14 mouse cellular contexts compared by ENCODE assay signal in the genomic region with DNA sequence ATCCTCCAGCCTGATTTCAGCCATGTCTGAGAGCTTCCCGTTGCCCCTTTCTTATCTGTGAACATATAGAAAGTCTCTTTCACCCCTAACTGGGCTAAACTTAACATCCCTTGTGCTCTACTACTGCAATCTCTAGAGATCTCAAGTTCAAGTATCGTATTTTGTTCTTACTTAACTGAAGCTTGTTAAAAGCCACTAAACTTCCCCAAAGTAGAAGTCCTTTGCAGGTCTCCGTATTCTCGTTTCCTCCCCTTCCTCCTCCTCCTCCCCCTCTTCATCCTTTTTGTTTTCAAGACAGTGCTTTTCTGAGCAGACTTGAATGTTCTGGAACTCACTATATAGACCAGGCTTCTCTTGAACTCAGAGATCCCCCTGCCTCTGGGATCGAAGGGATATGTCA. TPM values are rescaled to one million over a fixed set of nuclear protein-coding genes. Genes with fewer than 3 reads are reported as not detected.
DNase-seq lines count a peak whose midpoint lies in the region; ATAC-seq and TF ChIP-seq lines count a peak whose summit lies in the region.
"Had no signal": no experiment of that assay in that cellular context is flagged by ENCODE, and none has a peak within 500 bp of the region (broad histone marks: within the 10 kb centered on the region; RNA-seq: fewer than 3 reads in every experiment).

No protein-coding gene starts in this region.

- no peak for TF ChIP-seq POLR2A in embryonic fibroblast, embryonic 13.5 days (IDR thresholded peaks at IDR 0.05; ENCODE audit: low read depth, low read length)

- DNase-seq in heart, adult 11 months: no peak
- DNase-seq in left cerebral cortex, adult 9 months (ENCODE audit: low spot score in 2 of 2): no peak
- no peak for DNase-seq in embryonic facial prominence, embryonic 10.5 days (ENCODE audit: low spot score)
- DNase-seq: cerebellum, adult 2 months had no signal

- no peaks in the 10 kb centered on the region for H3K36me3 ChIP-seq in heart, embryonic 14.5 days (ENCODE audit: control insufficient read depth, insufficient read depth, low read length)
- no peaks in the 10 kb centered on the region for H3K36me3 ChIP-seq in liver, embryonic 16.5 days (ENCODE audit: control insufficient read depth, insufficient read depth)
- no peaks in the 10 kb centered on the region for H3K36me3 ChIP-seq in stomach, embryonic 16.5 days (ENCODE audit: control insufficient read depth, insufficient read depth, low read length)
- no peaks in the 10 kb centered on the region for H3K36me3 ChIP-seq in embryonic facial prominence, embryonic 10.5 days (replicated peaks)
- H3K36me3 ChIP-seq: heart, embryonic 15.5 days; intestine, embryonic 15.5 days; kidney, embryonic 15.5 days; lung, embryonic 15.5 days had no signal

- peaks cover 0 to 11% of the 10 kb centered on the region in 2 experiments; a peak in 1 of 4 replicates for H3K4me1 ChIP-seq in heart, embryonic 14.5 days (ENCODE audit: control insufficient read depth in 2 of 2, insufficient read depth in 2 of 2, low read length in 2 of 2)
- peaks cover 10% of the 10 kb centered on the region for H3K4me1 ChIP-seq in embryonic fibroblast, embryonic 13.5 days (ENCODE audit: control insufficient read depth, insufficient read depth, low read length)
- H3K4me1 ChIP-seq in liver, embryonic 16.5 days (ENCODE audit: control insufficient read depth, low read depth, low read length): peaks cover 3% of the 10 kb centered on the region; the same call in 1 of the 2 replicates
- peaks cover 4% of the 10 kb centered on the region; the same call in 1 of the 2 replicates for H3K4me1 ChIP-seq in stomach, embryonic 16.5 days (ENCODE audit: control insufficient read depth, insufficient read depth, low read length)
- H3K4me1 ChIP-seq in embryonic facial prominence, embryonic 10.5 days: peaks cover 9% of the 10 kb centered on the region
- H3K4me1 ChIP-seq: intestine, embryonic 15.5 days had no signal

- H3K9ac ChIP-seq in heart, embryonic 14.5 days (ENCODE audit: low read length): no peak overlapping the region
- no peak overlapping the region for H3K9ac ChIP-seq in liver, embryonic 16.5 days (ENCODE audit: low read depth, low read length)
- H3K9ac ChIP-seq in stomach, embryonic 16.5 days (ENCODE audit: low read length): no peak overlapping the region
- H3K9ac ChIP-seq: heart, embryonic 15.5 days; hindbrain, embryonic 14.5 days; intestine, embryonic 15.5 days; kidney, embryonic 15.5 days; lung, embryonic 15.5 days had no signal

- H3K4me2 ChIP-seq in heart, embryonic 14.5 days (ENCODE audit: low read length): peak overlapping the region; percentile 40
- H3K4me2 ChIP-seq in liver, embryonic 16.5 days (ENCODE audit: low read depth, low read length): peak overlapping the region; percentile 44
- peak overlapping the region; percentile 31 for H3K4me2 ChIP-seq in stomach, embryonic 16.5 days (ENCODE audit: low read depth, low read length)
- H3K4me2 ChIP-seq: hindbrain, embryonic 14.5 days had no signal

- 0 out of 4 replicates have a peak overlapping the region, but pooled peaks of 1 of the 2 experiments have one; percentile 0 for H3K27ac ChIP-seq in heart, embryonic 14.5 days (replicated peaks in 1 of 2; ENCODE audit: control insufficient read depth in 1 of 2, insufficient read depth in 1 of 2, low read depth in 2 of 2, low read length in 2 of 2)
- H3K27ac ChIP-seq in embryonic fibroblast, embryonic 13.5 days (ENCODE audit: insufficient read depth, low read length): peak overlapping the region; percentile 93
- peak overlapping the region; percentile 59; the same call in 1 of the 2 replicates for H3K27ac ChIP-seq in liver, embryonic 16.5 days (ENCODE audit: low read length)
- peak overlapping the region; percentile 84; the same call in 1 of the 2 replicates for H3K27ac ChIP-seq in stomach, embryonic 16.5 days (ENCODE audit: low read length)
- no peak overlapping the region for H3K27ac ChIP-seq in embryonic facial prominence, embryonic 10.5 days (replicated peaks)
- H3K27ac ChIP-seq: heart, embryonic 15.5 days; hindbrain, embryonic 14.5 days; lung, embryonic 15.5 days had no signal

- no peak for ATAC-seq in heart, embryonic 14.5 days (ENCODE audit: insufficient number of reproducible peaks, insufficient read depth, low FRiP score, low read depth)
- ATAC-seq in liver, embryonic 16.5 days (ENCODE audit: low read depth): no peak; the same call in 1 of the 2 replicates
- ATAC-seq in stomach, embryonic 16.5 days (ENCODE audit: insufficient read depth, low FRiP score): no peak

- WGBS in heart, embryonic 14.5 days: 45% methylated on average over 5 of the region's 5 CpGs
- 11% methylated on average over 5 of the region's 5 CpGs for WGBS in liver, embryonic 16.5 days (ENCODE audit: insufficient replicate concordance)
- WGBS in stomach, embryonic 16.5 days: 54% methylated on average over 5 of the region's 5 CpGs
- 55% methylated on average over 5 of the region's 5 CpGs for WGBS in embryonic facial prominence, embryonic 10.5 days

- H3K27me3 ChIP-seq in heart, embryonic 14.5 days (ENCODE audit: control insufficient read depth, insufficient read depth, low read length): no peaks in the 10 kb centered on the region
- H3K27me3 ChIP-seq in liver, embryonic 16.5 days (ENCODE audit: control insufficient read depth, insufficient read depth, low read depth, low read length): no peaks in the 10 kb centered on the region
- H3K27me3 ChIP-seq in stomach, embryonic 16.5 days (ENCODE audit: control insufficient read depth, insufficient read depth, low read length): no peaks in the 10 kb centered on the region
- no peaks in the 10 kb centered on the region for H3K27me3 ChIP-seq in embryonic facial prominence, embryonic 10.5 days (replicated peaks; ENCODE audit: low read depth, poor library complexity, severe bottlenecking)
- H3K27me3 ChIP-seq: heart, embryonic 15.5 days; intestine, embryonic 15.5 days; lung, embryonic 15.5 days; Patski had no signal

- no peak overlapping the region for H3K4me3 ChIP-seq in heart, embryonic 14.5 days (ENCODE audit: control insufficient read depth in 1 of 2, insufficient read depth in 1 of 2, low read depth in 1 of 2, low read length in 2 of 2)
- H3K4me3 ChIP-seq in embryonic fibroblast, embryonic 13.5 days (ENCODE audit: insufficient read depth, low read length): peak overlapping the region; percentile 27
- peak overlapping the region; percentile 31; the same call in 1 of the 2 replicates for H3K4me3 ChIP-seq in liver, embryonic 16.5 days (ENCODE audit: low read depth, low read length)
- H3K4me3 ChIP-seq in stomach, embryonic 16.5 days (replicated peaks; ENCODE audit: low read length): peak overlapping the region; percentile 1
- no peak overlapping the region for H3K4me3 ChIP-seq in embryonic facial prominence, embryonic 10.5 days
- H3K4me3 ChIP-seq: heart, embryonic 15.5 days; intestine, embryonic 15.5 days; kidney, embryonic 15.5 days; lung, embryonic 15.5 days had no signal

- no peak for TF ChIP-seq CTCF in embryonic fibroblast, embryonic 13.5 days (IDR thresholded peaks at IDR 0.05; ENCODE audit: borderline replicate concordance, insufficient read depth, low read length)

- H3K9me3 ChIP-seq in heart, embryonic 14.5 days (ENCODE audit: control insufficient read depth, low read length): no peaks in the 10 kb centered on the region
- H3K9me3 ChIP-seq in liver, embryonic 16.5 days (replicated peaks; ENCODE audit: control insufficient read depth, low read length): no peaks in the 10 kb centered on the region
- H3K9me3 ChIP-seq in stomach, embryonic 16.5 days (replicated peaks; ENCODE audit: control insufficient read depth, low read length): no peaks in the 10 kb centered on the region
- H3K9me3 ChIP-seq in embryonic facial prominence, embryonic 10.5 days: no peaks in the 10 kb centered on the region
- H3K9me3 ChIP-seq: heart, embryonic 15.5 days; intestine, embryonic 15.5 days; kidney, embryonic 15.5 days; lung, embryonic 15.5 days had no signal

RNA-seq across cellular contexts. Expression of gene Mtap, which starts 9.2 kb away (rescaled TPM):
- polyA plus RNA-seq in heart, embryonic 14.5 days (2014; fragmentation: Nextera tagmentation; extraction: Ambion mirVana): 58.5 and 58.7 TPM in 2 replicates
- polyA plus RNA-seq in embryonic fibroblast, embryonic 13.5 days (2011; ENCODE audit: insufficient read length, low read depth, missing spikeins): 86.7 and 92.6 TPM in 2 replicates
- 13.0 and 17.3 TPM in 2 replicates for polyA plus RNA-seq in liver, embryonic 16.5 days (2015; fragmentation: Nextera tagmentation; extraction: Ambion mirVana)
- polyA plus RNA-seq in stomach, embryonic 16.5 days (2015; fragmentation: Nextera tagmentation; extraction: Ambion mirVana): 52.3 and 53.8 TPM in 2 replicates
- 129 and 137 TPM in 2 replicates for polyA plus RNA-seq in embryonic facial prominence, embryonic 10.5 days (2016; fragmentation: Nextera tagmentation; extraction: Ambion mirVana)

Comparison
In these comparisons a context has a peak if more than half of its experiments do, and no peak if none do; other contexts are left out.
1. H3K4me3 ChIP-seq: peak in embryonic fibroblast, embryonic 13.5 days (single experiment), liver, embryonic 16.5 days (single experiment) and stomach, embryonic 16.5 days (single experiment); none in heart, embryonic 14.5 days (0 of 2) and embryonic facial prominence, embryonic 10.5 days (single experiment).
2. Peak in every context shown above with its lines, with median percentiles within 50 percentile points of each other: H3K4me2 ChIP-seq.